Mouse (Mus musculus) cerebellum, adult 2 months (tissue): Measurements from ENCODE around the gene Il12rb2. TPM values are rescaled to one million over a fixed set of nuclear protein-coding genes. Genes with fewer than 3 reads are reported as not detected.

Experiments used
- DNase-seq, 2 experiments: peaks; one replicate each; pipeline ENCODE4 v3.0.0; 2021
- H3K27ac ChIP-seq: fragments of 200-500 bp; 2 replicates; pipeline ENCODE4 v1.5.1; 2012; ENCODE audit warnings: low read length, control low read depth, inconsistent platforms; ENCODE audit not compliant: insufficient read depth
- H3K27me3 ChIP-seq: fragments of 200-500 bp; 2 replicates; pipeline ENCODE4 v1.6.1; 2012; ENCODE audit warnings: inconsistent platforms, mild to moderate bottlenecking, low read length, moderate library complexity; ENCODE audit not compliant: control insufficient read depth, insufficient read depth
- H3K4me1 ChIP-seq: fragments of 200-500 bp; 2 replicates; pipeline ENCODE4 v1.6.1; 2011; ENCODE audit warnings: low read length; ENCODE audit not compliant: control insufficient read depth, insufficient read depth
- H3K4me3 ChIP-seq: fragments of 200-500 bp; replicated peaks from 2 replicates; pipeline ENCODE3; 2011; ENCODE audit warnings: mild to moderate bottlenecking, low read depth, low read length, control low read depth; ENCODE audit not compliant: insufficient read depth
- CTCF ChIP-seq: fragments of 200-500 bp; IDR thresholded peaks from 2 replicates; pipeline ENCODE4 v1.5.1; 2011; ENCODE audit warnings: low read depth, mild to moderate bottlenecking, control low read depth, low read length, moderate library complexity, borderline replicate concordance; ENCODE audit not compliant: insufficient read depth
- POLR2A ChIP-seq: fragments of 200-500 bp; IDR thresholded peaks from 2 replicates; pipeline ENCODE4 v1.6.1; 2011; ENCODE audit warnings: low read length, control low read depth, borderline replicate concordance; ENCODE audit not compliant: insufficient read depth
- WGBS: fragments of 180-500 bp; shearing (Covaris S2); methylation state at CpG from one replicate; pipeline ENCODE4 v1.1.7; 2018; 5-methylcytosine and 5-hydroxymethylcytosine counted together
- polyA plus RNA-seq: library from polyadenylated mRNA; depleted of rRNA; stranded (reverse); fragments of >200 nt; gene quantifications from 2 replicates; pipeline ENCODE4 v1.2.3, GENCODE M21; 2012; rRNA removed

The Il12rb2 gene
- 0.13 and 0.16 TPM in 2 replicates for polyA plus RNA-seq

DNA sequence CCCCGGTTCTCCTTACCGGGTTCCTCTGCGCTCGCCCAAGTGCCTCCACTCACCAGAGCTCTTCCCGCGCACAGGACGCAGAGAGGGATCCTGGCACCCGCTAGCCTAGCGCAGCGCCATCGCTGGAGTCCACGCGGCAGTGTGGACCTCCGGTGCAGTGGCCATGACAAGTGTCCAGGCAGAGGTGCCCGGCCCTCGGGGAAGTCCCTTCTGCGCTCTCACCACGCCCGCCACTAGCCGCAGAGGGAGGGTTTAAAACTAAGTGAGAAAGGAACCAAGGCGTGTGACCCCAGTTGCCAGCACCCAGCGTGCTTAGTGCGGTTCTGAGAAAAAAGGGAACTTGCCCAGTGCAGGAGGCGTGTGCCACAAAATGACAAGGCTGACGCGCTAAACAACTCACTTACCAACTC, at the start of gene Il12rb2:
TSS of gene Il12rb2 (minus strand) at position 207 of the 410 bp plus-strand sequence.
- WGBS, result 3% methylated on average over 26 of the region's 26 CpGs
- no peak within 1 kb of the TSS for H3K4me3 ChIP-seq
- no peaks in the 10 kb centered on the region; the same call in 1 of the 2 replicates for H3K27me3 ChIP-seq
- TF ChIP-seq CTCF (no peak), POLR2A (no peak)
- no peak for DNase-seq
- no peak within 1 kb of the TSS for H3K27ac ChIP-seq
- H3K4me1 ChIP-seq, result no peaks in the 10 kb centered on the region

GRCm38 (mm10) chr6:67421761-67422160, 45.8 kb upstream of the Il12rb2 start:
- WGBS, result 39% methylated on average over 5 of the region's 5 CpGs
- Histone ChIP-seq H3K27ac (no peak overlapping the region), H3K27me3 (no peaks in the 10 kb centered on the region), H3K4me3 (no peak overlapping the region), H3K4me1 (no peaks in the 10 kb centered on the region)
- TF ChIP-seq POLR2A (no peak), CTCF (no peak)
- DNase-seq, result no peak

DNA sequence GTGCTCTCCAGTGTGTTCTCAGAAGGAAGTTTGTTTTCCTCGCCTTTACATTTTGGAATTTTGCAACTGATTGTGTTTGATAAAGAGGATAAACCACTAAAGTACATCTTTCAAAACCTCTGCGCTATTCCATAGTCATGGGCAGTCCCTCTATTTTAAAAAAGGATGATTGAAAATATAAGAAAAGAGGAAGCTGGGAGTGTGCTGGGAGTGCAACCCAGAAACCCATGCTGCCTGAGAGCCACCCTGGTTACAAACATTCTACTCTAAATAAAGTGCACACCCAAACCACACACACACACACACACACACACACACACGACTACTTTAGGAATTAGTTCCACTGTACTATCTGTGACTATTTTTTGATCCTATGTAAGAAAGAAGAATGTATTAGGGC, 40.6 kb upstream of the Il12rb2 start:
- no peaks in the 10 kb centered on the region for H3K4me1 ChIP-seq
- no peak overlapping the region for H3K27ac ChIP-seq
- no peak for TF ChIP-seq CTCF
- no peak for TF ChIP-seq POLR2A
- H3K27me3 ChIP-seq, result no peaks in the 10 kb centered on the region
- H3K4me3 ChIP-seq, result no peak overlapping the region
- DNase-seq, result no peak
- 93% methylated on average over 3 of the region's 3 CpGs for WGBS

- H3K27ac ChIP-seq, result no peak overlapping the region
- no peak overlapping the region for H3K4me3 ChIP-seq
- no peak for DNase-seq
- 91% methylated on average over 5 of the region's 5 CpGs for WGBS
- H3K4me1 ChIP-seq, result no peaks in the 10 kb centered on the region
- TF ChIP-seq POLR2A, result no peak
- no peak for TF ChIP-seq CTCF
- no peaks in the 10 kb centered on the region for H3K27me3 ChIP-seq
Measured at GRCm38 (mm10) chr6:67415276-67415675, 39.3 kb upstream of the Il12rb2 start.

- WGBS, result 78% methylated on average over 2 of the region's 2 CpGs
Measured at GRCm38 (mm10) chr6:67413378-67413777, 37.4 kb upstream of the Il12rb2 start.

DNA sequence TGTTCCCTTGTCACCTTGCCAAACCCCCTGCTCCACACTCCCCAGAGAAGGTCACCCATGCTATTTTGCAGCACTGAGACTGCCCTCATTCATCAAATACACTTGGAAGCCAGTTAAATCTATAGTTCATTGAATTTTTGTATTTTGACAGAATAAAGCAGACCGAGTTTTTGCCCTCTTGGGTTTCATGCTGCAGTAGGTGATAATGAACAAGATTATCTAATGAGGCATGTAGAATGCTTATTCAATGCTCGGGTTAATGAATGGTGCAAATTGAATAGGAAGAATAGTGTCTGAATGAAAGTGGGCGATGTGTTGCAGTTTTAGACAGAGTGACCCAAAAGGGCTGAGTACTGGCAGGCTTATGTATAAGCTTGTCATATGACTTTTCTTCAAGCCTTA, 29.3 kb upstream of the Il12rb2 start:
- no peaks in the 10 kb centered on the region for H3K27me3 ChIP-seq
- DNase-seq, result no peak
- no peak overlapping the region for H3K4me3 ChIP-seq
- no peak overlapping the region for H3K27ac ChIP-seq
- WGBS, result 19% methylated on average over 3 of the region's 3 CpGs
- TF ChIP-seq POLR2A (no peak), CTCF (no peak)
- no peaks in the 10 kb centered on the region for H3K4me1 ChIP-seq

More at GRCm38 (mm10) chr6:67413378-67413777, 37.4 kb upstream of the Il12rb2 start:
- H3K27ac ChIP-seq, result no peak overlapping the region
- H3K4me1 ChIP-seq, result no peaks in the 10 kb centered on the region
- H3K27me3 ChIP-seq, result no peaks in the 10 kb centered on the region
- TF ChIP-seq POLR2A, result no peak
- no peak for TF ChIP-seq CTCF
- DNase-seq, result no peak
- H3K4me3 ChIP-seq, result no peak overlapping the region

DNA sequence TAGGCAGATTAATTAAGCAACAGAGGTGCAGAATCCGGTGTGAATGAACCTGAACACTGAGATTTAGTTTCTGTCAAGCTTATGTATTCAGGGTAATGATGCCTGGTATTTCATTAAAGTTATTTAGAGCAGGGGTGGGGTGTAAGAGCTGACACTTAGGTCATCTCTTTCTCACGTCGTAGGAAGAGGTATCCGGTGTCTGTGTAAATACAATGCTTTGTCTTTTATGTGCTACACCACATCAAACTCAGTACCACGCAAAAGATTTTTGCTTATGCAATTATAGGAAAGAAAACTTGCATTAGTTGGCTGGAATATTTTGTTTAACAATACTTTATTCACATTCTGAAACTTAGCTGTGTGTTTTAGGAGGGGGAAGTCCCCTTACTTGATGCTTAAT, 23.6 kb upstream of the Il12rb2 start:
- no peak overlapping the region for H3K4me3 ChIP-seq
- no peaks in the 10 kb centered on the region for H3K27me3 ChIP-seq
- no peak for DNase-seq
- 85% methylated on average over 5 of the region's 5 CpGs for WGBS
- no peaks in the 10 kb centered on the region for H3K4me1 ChIP-seq
- TF ChIP-seq CTCF (no peak), POLR2A (no peak)
- no peak overlapping the region for H3K27ac ChIP-seq

DNA sequence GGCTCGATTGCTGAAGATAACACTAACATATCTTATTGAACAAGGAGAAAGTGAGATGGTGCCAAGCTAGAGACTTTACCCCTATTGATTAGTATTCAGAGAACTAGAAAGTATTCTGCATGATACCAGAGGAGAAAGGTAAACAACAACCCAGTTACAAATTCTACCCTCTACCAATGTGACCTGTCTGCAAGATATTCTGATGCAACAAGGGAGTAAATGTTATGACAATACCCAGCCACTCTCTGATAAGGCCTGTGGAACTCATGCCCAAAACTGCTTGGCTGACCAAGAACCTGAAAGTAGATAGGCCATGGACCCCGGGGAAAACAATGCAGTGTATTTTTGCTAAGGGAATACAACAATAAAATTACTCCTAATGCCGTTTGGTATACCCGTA, 10.2 kb downstream of the Il12rb2 start:
- Histone ChIP-seq H3K27ac (no peak overlapping the region), H3K4me1 (no peaks in the 10 kb centered on the region), H3K4me3 (no peak overlapping the region), H3K27me3 (no peaks in the 10 kb centered on the region)
- DNase-seq, result no peak
- TF ChIP-seq CTCF (no peak), POLR2A (no peak)
- WGBS, result 91% methylated on average over 4 of the region's 4 CpGs
